Mouse (Mus musculus) kidney, adult 2 months (tissue): ENCODE results near the gene Scrn1.

ENCODE experiments used
- CTCF ChIP-seq: fragments of 200-500 bp; conservative IDR thresholded peaks from 2 replicates; pipeline ENCODE4 v1.5.1; 2011; ENCODE audit warnings: low read depth, mild to moderate bottlenecking, control low read depth, low read length, moderate library complexity, mixed read lengths; ENCODE audit not compliant: insufficient read depth, insufficient read length
- POLR2A ChIP-seq: fragments of 200-500 bp; IDR thresholded peaks from one replicate; pipeline ENCODE4 v1.6.1; 2011; ENCODE audit warnings: low read depth, low read length, control low read depth

- TF ChIP-seq POLR2A (no peak), CTCF (no peak)
These were observed 63.6 kb downstream of the Scrn1 start for GRCm38 (mm10) chr6:54502661-54503115.
